Mouse (Mus musculus): ENCODE measurements around the gene Ttll10.

Ttll10 gene

GRCm38 (mm10) chr4:156065156-156065894, 6.1 kb upstream of the Ttll10 start:
- DNase-seq (ENCODE audit: extremely low spot score), result no peak

DNA sequence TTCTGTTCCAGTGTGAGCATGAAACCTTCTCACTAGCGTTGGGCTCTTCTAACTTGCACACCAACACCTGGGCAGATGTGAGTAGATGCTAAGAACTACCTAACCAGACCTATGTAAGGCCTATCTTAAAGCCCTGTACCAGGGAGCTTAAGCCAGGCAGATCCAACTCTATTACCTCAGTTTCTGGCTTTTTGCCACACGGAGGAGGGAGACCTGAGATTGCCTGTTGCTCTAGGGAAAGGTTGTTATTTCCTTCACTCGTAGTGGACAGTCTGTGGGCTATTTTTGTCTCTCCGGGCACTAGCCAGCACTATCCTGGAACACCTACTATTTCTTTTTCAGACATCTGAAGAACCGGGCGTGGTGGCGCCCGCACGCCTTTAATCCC, 5.3 kb upstream of the Ttll10 start:
- DNase-seq (ENCODE audit: extremely low spot score), result no peak

DNA sequence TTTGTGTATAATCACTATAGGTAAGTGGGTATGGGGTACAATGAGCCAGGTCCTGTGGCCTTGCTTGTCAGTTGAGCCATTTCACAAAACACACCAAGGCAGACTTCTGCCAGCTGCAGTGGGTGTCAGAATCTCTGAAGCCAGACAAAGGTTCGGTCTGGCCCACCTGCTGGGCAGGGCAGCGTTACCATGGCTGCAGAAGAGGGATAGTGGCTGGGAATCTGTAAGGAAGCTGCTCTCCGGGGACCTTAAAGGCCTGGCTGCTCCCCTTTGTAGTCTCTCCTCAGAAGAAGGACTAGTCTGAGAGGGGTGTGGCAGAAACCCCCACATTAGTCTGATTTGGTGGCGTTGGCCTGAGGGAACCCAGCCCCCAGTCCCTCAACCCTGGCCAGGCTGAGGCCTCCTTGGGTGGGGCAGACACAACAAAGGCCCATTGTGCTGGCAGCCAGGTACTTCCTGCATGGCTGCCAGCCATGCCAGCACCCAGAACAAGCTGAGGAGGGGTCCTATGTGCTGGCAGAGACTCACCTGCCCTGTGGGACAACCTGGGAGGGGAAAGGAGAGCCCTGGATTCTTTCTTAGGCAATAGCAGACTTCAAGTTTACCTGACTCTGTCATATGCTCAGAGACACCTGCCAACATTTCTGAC, 4.8 kb upstream of the Ttll10 start:
- no peak for DNase-seq (ENCODE audit: extremely low spot score)

- DNase-seq (ENCODE audit: extremely low spot score), result peak; percentile 35
Measured at GRCm38 (mm10) chr4:156059713-156060112, 499 bp upstream of the Ttll10 start.

GRCm38 (mm10) chr4:156058826-156059225, 388 bp downstream of the Ttll10 start:
- no peak for DNase-seq (ENCODE audit: extremely low spot score)

DNA sequence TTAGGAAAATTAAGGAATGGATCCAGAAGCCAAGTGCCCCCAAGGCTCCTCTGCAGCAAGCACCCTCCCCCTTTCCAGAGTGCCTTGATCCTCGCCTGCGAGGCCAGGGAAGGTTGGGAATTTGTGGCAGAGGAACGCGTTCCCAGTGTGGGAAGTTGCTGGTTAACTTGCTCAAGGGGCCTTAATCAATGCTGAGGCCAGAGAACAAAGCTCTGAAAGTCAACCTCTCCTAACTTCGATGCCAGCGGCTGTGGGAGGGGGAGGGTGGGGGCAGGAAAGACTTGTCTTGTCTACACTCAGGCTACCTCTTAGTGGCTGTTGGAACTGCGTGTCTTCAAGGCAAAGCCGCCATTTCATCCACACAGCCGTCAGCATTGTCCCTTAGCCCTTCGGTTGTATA, 1.5 kb downstream of the Ttll10 start:
- DNase-seq (ENCODE audit: extremely low spot score), result no peak

DNA sequence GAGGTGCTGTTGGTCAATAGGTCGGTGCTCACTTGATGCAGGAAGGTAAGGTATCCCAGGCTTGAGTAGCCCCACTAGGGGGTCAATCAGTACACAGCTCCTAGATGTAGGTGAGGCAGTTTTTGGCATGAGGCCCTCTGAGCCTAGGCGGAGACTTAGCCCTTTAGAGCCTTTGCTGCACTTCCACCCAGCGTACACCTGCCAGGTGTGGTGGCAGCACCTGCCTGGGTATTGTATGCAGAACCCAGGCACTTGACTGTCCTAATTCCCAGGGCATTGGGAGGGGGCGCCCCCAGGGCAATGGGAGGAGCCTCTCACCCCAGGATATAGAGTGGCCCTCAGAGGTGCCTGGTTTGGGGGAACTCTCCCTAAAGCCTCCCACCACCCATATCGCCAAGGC, 4.0 kb downstream of the Ttll10 start:
- no peak for DNase-seq (ENCODE audit: extremely low spot score)

- DNase-seq (ENCODE audit: extremely low spot score), result no peak
Measured at GRCm38 (mm10) chr4:156054606-156055005, 4.6 kb downstream of the Ttll10 start.

- no peak for DNase-seq (ENCODE audit: extremely low spot score)
Measured at GRCm38 (mm10) chr4:156054130-156054529, 5.1 kb downstream of the Ttll10 start.

- no peak for DNase-seq (ENCODE audit: extremely low spot score)
Measured at GRCm38 (mm10) chr4:156053113-156053512, 6.1 kb downstream of the Ttll10 start.

GRCm38 (mm10) chr4:156050391-156050980, 8.7 kb downstream of the Ttll10 start:
- no peak for DNase-seq (ENCODE audit: extremely low spot score)

DNA sequence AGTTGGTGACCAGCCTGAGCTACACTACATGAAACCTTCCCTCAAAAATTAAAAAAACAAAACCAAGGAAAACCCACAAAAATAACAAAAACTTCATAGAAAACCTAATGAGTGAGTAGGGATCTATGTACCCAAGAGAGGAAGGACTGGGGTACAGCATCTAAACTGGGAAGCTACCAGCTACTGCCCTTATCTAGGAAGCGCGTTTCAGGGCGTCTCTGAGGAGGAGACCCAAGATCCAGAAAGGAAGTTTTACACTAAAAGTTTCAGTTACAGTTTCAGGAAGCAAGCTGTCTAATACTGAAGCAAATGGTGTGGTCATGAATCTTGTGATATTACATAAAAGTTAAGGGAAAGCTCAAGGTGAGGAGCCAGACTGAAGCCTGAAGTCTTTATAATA, 9.4 kb downstream of the Ttll10 start:
- DNase-seq (ENCODE audit: extremely low spot score), result no peak

DNA sequence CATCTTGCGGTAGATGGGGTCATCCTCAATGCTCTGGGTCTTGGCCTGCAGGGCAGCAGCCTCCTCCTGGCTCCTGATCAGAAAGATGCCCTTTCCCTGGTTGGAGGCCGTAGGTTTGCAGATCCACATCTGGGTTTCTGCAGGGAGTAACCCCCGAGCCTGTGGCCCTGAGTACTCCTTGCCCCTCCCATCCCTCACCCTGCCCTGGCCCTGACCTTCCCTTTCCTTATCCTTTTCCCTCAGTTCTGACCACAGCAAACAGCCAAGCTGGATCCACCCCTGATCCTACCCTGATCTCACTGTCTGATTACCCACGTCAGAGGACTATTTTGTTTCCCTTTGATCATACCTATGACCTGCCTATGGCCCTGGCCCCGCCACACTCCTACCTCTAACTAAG, 14.5 kb downstream of the Ttll10 start:
- no peak for DNase-seq (ENCODE audit: extremely low spot score)

- no peak for DNase-seq (ENCODE audit: extremely low spot score)
Measured at GRCm38 (mm10) chr4:156034901-156035300, 24.3 kb downstream of the Ttll10 start.

- DNase-seq (ENCODE audit: extremely low spot score), result no peak
Measured at GRCm38 (mm10) chr4:156034301-156034700, 24.9 kb downstream of the Ttll10 start.

- DNase-seq (ENCODE audit: extremely low spot score), result peak; percentile 49
Measured at GRCm38 (mm10) chr4:156033476-156034119, 25.6 kb downstream of the Ttll10 start.

DNA sequence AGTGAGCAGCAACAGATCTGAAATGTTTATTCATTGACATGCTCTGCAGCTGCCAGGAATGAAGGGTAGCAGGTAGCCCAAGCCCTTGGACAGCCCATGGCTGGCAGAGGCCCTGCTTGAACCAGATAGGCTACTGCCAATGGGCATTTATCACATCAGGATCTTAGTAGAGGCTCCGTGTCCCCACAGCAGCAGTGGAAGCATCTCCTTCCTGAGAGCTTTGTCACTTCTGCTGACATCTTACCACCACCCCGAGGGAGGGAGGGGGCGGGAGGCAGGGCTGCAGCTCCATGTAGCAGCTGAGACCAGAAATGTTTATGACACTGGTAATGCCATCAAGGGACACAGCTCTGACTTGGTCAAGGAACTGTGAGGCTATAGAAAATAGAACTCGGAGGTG, 26.4 kb downstream of the Ttll10 start:
- DNase-seq (ENCODE audit: extremely low spot score), result no peak

- peak; percentile 86 for DNase-seq (ENCODE audit: extremely low spot score)
Measured at GRCm38 (mm10) chr4:156031593-156032391, 27.4 kb downstream of the Ttll10 start.

DNA sequence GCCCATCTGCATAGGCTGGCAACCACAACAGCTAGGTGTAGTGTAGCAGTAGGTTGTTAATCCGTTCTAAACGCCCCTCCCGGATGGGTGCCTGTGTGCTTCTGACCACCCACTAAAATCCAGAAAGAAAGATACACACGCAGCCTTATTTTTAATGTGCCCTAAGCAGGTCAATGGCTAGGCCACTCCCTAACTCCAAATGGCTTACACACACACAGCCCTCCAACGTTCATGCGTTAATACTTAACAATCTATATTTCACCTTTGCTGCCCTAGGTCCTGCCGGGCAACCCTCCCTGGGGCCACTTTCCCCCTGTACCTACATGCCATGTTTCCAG, 28.0 kb downstream of the Ttll10 start:
- no peak for DNase-seq (ENCODE audit: extremely low spot score)

- DNase-seq (ENCODE audit: extremely low spot score), result no peak
Measured at GRCm38 (mm10) chr4:156030651-156031118, 28.5 kb downstream of the Ttll10 start.

DNA sequence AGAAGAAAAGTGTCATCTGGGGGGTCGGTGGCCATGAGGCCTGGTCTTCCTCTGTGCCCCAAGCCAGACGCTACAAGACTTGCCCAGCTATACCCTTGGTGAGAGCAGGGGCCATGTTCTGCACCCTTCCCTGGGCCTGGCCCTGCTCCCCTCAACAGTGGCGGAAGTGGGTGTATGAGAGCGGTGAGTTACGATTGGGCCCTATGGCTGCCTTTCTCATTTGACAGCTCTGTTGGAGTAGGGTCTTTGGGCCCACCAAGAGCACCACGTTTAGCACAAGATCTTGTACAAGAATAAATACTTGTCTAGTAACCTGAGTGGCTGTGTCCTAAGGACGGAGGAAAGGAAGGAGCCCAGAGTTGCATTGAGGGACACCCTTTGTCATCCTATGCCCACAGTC, 30.6 kb downstream of the Ttll10 start:
- no peak for DNase-seq (ENCODE audit: extremely low spot score)

GRCm38 (mm10) chr4:156026013-156026412, 33.2 kb downstream of the Ttll10 start, which contains the start of gene Tnfrsf18:
Tnfrsf18 (plus strand) TSS chr4:156026164.
- no peak for DNase-seq (ENCODE audit: extremely low spot score)
